Mouse (Mus musculus) embryonic facial prominence, embryonic 12.5 days (tissue): ENCODE data around the gene Reps1. TPM values are rescaled to one million over a fixed set of nuclear protein-coding genes. Genes with fewer than 3 reads are reported as not detected.

Source experiments
- ATAC-seq: fragments of 200-750 bp; cut with Nextera tagmentation; 2 replicates; pipeline ENCODE4 v1.8.0; 2017; ENCODE audit not compliant: insufficient number of reproducible peaks, insufficient read depth, low FRiP score, low TSS enrichment
- H3K27ac ChIP-seq: fragments of 300-500 bp; sonication (generic); 2 replicates; pipeline ENCODE4 v1.5.1; 2016; ENCODE audit warnings: mild to moderate bottlenecking
- H3K27me3 ChIP-seq: fragments of 300-500 bp; sonication (generic); 2 replicates; pipeline ENCODE4 v1.6.1; 2016; ENCODE audit warnings: mild to moderate bottlenecking, moderate library complexity
- H3K36me3 ChIP-seq: fragments of 300-500 bp; sonication (generic); 2 replicates; pipeline ENCODE4 v1.6.1; 2016; ENCODE audit warnings: mild to moderate bottlenecking
- H3K4me1 ChIP-seq: fragments of 300-500 bp; sonication (generic); 2 replicates; pipeline ENCODE4 v1.6.1; 2016
- H3K4me2 ChIP-seq: fragments of 300-500 bp; sonication (generic); replicated peaks from 2 replicates; pipeline ENCODE4 v1.6.1; 2016; ENCODE audit warnings: mild to moderate bottlenecking, moderate library complexity
- H3K4me3 ChIP-seq: fragments of 300-500 bp; sonication (generic); 2 replicates; pipeline ENCODE4 v1.5.1; 2016; ENCODE audit warnings: mild to moderate bottlenecking
- H3K9ac ChIP-seq: fragments of 300-500 bp; sonication (generic); 2 replicates; pipeline ENCODE4 v1.6.1; 2016; ENCODE audit warnings: mild to moderate bottlenecking, moderate library complexity
- H3K9me3 ChIP-seq: fragments of 300-500 bp; sonication (generic); 2 replicates; pipeline ENCODE4 v1.6.1; 2016; ENCODE audit warnings: mild to moderate bottlenecking, moderate library complexity
- WGBS: fragments of 180-500 bp; shearing (Covaris S2); methylation state at CpG from one replicate; pipeline ENCODE4 v1.1.7; 2016; 5-methylcytosine and 5-hydroxymethylcytosine counted together
- polyA plus RNA-seq: library from polyadenylated mRNA; unstranded; fragments of >200 nt; fragmentation: Nextera tagmentation; extraction: Ambion mirVana; gene quantifications from 2 replicates; pipeline ENCODE4 v1.2.1, GENCODE M21; 2016

The Reps1 gene
- polyA plus RNA-seq, 1 experiment from 2014 or later, result 23.8 TPM

- no peaks in the 10 kb centered on the region for H3K36me3 ChIP-seq
- peaks cover 4% of the 10 kb centered on the region; the same call in 1 of the 2 replicates for H3K4me1 ChIP-seq
- no peak overlapping the region for H3K4me3 ChIP-seq
- H3K27ac ChIP-seq, result no peak overlapping the region
- no peaks in the 10 kb centered on the region for H3K9me3 ChIP-seq
- ATAC-seq, result no peak
- H3K9ac ChIP-seq, result no peak overlapping the region
- 75% methylated on average over 7 of the region's 7 CpGs for WGBS
- no peaks in the 10 kb centered on the region for H3K27me3 ChIP-seq
- no peak overlapping the region for H3K4me2 ChIP-seq
Observed at GRCm38 (mm10) chr10:18162435-18162971, 106.8 kb downstream of the Reps1 start.

Other genes starting within 250 kb of the Reps1 start
- gene Heca, start 107.8 kb upstream of the Reps1 start, polyA plus RNA-seq, result 4.9 TPM in 2 replicates
- 153 and 159 TPM in 2 replicates for gene Abracl, start 32.6 kb upstream of the Reps1 start, polyA plus RNA-seq
- gene Ect2l, start 155.0 kb downstream of the Reps1 start, polyA plus RNA-seq, result 0.55 TPM in 2 replicates
- 10.1 and 10.4 TPM in 2 replicates for gene Ccdc28a, start 179.1 kb downstream of the Reps1 start, polyA plus RNA-seq